8 mouse cellular contexts compared by ENCODE assay signal in genomic region chr10:37135951-37136751, GRCm38 (mm10). TPM values are rescaled to one million over a fixed set of nuclear protein-coding genes. Genes with fewer than 3 reads are reported as not detected.
DNase-seq lines count a peak whose midpoint lies in the region; ATAC-seq and TF ChIP-seq lines count a peak whose summit lies in the region.

No protein-coding gene starts in this region.

- DNase-seq in ES-E14 (ENCODE audit: low read depth, low spot score), result no peak
- peak; percentile 57 for DNase-seq in cerebellum, adult 11-12 months
- DNase-seq in frontal cortex, postnatal 10 days (ENCODE audit: low spot score in 2 of 2), result peak; percentile 27 to 47
- peak; percentile 53 to 59 for DNase-seq in layer of hippocampus, postnatal 36 days
- peak; percentile 67 for DNase-seq in lung, postnatal 14 days
- DNase-seq in retina, embryonic 14.5 days (ENCODE audit: low spot score), result peak; percentile 54
- peak; percentile 77 for DNase-seq in thymus, postnatal 4 days

- H3K4me1 ChIP-seq in ES-E14 (ENCODE audit: control insufficient read depth in 2 of 2, insufficient read depth in 2 of 2, low read length in 2 of 2, poor library complexity in 1 of 2), result peaks cover 3 to 6% of the 10 kb centered on the region in 2 experiments; a peak in 3 of 4 replicates
- H3K4me1 ChIP-seq in hindbrain, embryonic 12.5 days, result peaks cover 4% of the 10 kb centered on the region

- H3K4me3 ChIP-seq in ES-E14 (ENCODE audit: insufficient read depth in 1 of 2, low read depth in 1 of 2, low read length in 2 of 2, poor library complexity in 1 of 2, severe bottlenecking in 1 of 2), result peak overlapping the region; percentile 73 to 79
- H3K4me3 ChIP-seq in hindbrain, embryonic 12.5 days, result peak overlapping the region; percentile 99

- under 1% methylated on average over 68 of the region's 99 CpGs for WGBS in hindbrain, embryonic 12.5 days

- no peaks in the 10 kb centered on the region for H3K36me3 ChIP-seq in ES-E14 (ENCODE audit: control insufficient read depth, insufficient read depth, low read length, poor library complexity, severe bottlenecking)
- peaks cover 16% of the 10 kb centered on the region for H3K36me3 ChIP-seq in hindbrain, embryonic 12.5 days

- H3K9ac ChIP-seq in ES-E14 (ENCODE audit: insufficient read depth, low read depth, low read length, poor library complexity, severe bottlenecking), result peak overlapping the region; percentile 80
- peak overlapping the region; percentile 100 for H3K9ac ChIP-seq in hindbrain, embryonic 12.5 days

- ATAC-seq in hindbrain, embryonic 12.5 days (ENCODE audit: low FRiP score), result no peak

- no peaks in the 10 kb centered on the region for H3K27me3 ChIP-seq in hindbrain, embryonic 12.5 days

- peak overlapping the region; percentile 77 for H3K4me2 ChIP-seq in hindbrain, embryonic 12.5 days (replicated peaks)

- H3K9me3 ChIP-seq in ES-E14 (ENCODE audit: control insufficient read depth, insufficient read depth, low read depth, low read length), result no peaks in the 10 kb centered on the region
- H3K9me3 ChIP-seq in hindbrain, embryonic 12.5 days (replicated peaks), result no peaks in the 10 kb centered on the region

- no peak overlapping the region for H3K27ac ChIP-seq in ES-E14 (ENCODE audit: insufficient read depth, low read depth, low read length, poor library complexity, severe bottlenecking)
- peak overlapping the region; percentile 100 for H3K27ac ChIP-seq in hindbrain, embryonic 12.5 days

- in situ Hi-C loops in ES-E14 (cut with MboI; ENCODE audit: low sequenced_read_pairs in 2 of 2, unreplicated experiment in 2 of 2), result no loop called here

TF ChIP-seq in ES-E14, 5 proteins besides CTCF, POLR2A, EP300 and RAD21:
- TF ChIP-seq CHD2 (IDR thresholded peaks at IDR 0.05; ENCODE audit: low read depth, low read length), result no peak
- peak; percentile 78 for TF ChIP-seq ZNF384 (IDR thresholded peaks at IDR 0.05; ENCODE audit: low read depth, low read length)
- TF ChIP-seq ZC3H11A (IDR thresholded peaks at IDR 0.05; ENCODE audit: borderline replicate concordance, low read depth, low read length), result no peak

RNA-seq across cellular contexts. Expression of gene Marcks, which starts 2.6 kb away (rescaled TPM):
- total RNA-seq in ES-E14 (2012; rRNA removed), result 11.7 and 18.4 TPM in 2 replicates
- polyA plus RNA-seq in hindbrain, embryonic 12.5 days (2016; fragmentation: Nextera tagmentation; extraction: Ambion mirVana), result 338 and 368 TPM in 2 replicates
- 100 to 1,000 TPM; 111 to 113 TPM for total RNA-seq in layer of hippocampus, postnatal 36 days (2021)
